Mouse (Mus musculus): Measurements from ENCODE around the gene Itpa. TPM values are rescaled to one million over a fixed set of nuclear protein-coding genes. Genes with fewer than 3 reads are reported as not detected.

Itpa gene
- polyA plus RNA-seq (2016; fragmentation: Nextera tagmentation; extraction: Ambion mirVana), result 79.7 and 84.1 TPM in 2 replicates

GRCm38 (mm10) chr2:130667559-130667958, at the start of gene Itpa:
TSS of gene Itpa (plus strand) at chr2:130667610.
- Histone ChIP-seq H3K27ac (ENCODE audit: poor library complexity, severe bottlenecking) (peak within 1 kb of the TSS; percentile 40; the same call in 1 of the 2 replicates), H3K36me3 (peaks cover 14% of the 10 kb centered on the region), H3K4me2 (peak within 1 kb of the TSS; percentile 72), H3K9ac (peak within 1 kb of the TSS; percentile 79), H3K9me3 (replicated peaks) (no peaks in the 10 kb centered on the region), H3K27me3 (replicated peaks) (no peaks in the 10 kb centered on the region), H3K4me3 (peak within 1 kb of the TSS; percentile 79), H3K4me1 (replicated peaks) (peaks cover 23% of the 10 kb centered on the region)
- WGBS, result under 1% methylated on average over 31 of the region's 31 CpGs
- peak; percentile 74 for ATAC-seq (ENCODE audit: insufficient number of reproducible peaks, low FRiP score)

DNA sequence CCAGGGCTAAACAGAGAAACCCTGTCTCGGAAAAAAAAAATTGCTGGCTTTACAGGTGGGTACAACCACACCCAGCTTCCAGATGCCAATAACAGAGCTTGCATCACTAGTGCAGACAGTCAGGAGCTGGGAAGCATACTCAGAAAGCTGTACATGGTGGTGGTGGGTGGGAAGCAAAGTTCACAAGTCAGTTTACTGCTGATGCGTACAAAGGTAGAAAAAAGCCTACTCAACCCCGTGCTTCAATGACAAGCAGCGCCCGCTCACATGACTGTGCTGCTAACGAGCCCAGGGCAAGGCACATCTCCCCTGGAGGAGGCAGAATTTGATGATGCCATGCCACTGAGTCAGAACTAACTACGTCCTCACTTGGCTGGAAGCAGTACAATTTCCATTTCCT, 48.4 kb upstream of the Itpa start:
- peaks cover 72% of the 10 kb centered on the region for H3K36me3 ChIP-seq
- no peak for ATAC-seq (ENCODE audit: insufficient number of reproducible peaks, low FRiP score)

GRCm38 (mm10) chr2:130628424-130628823, 39.0 kb upstream of the Itpa start:
- ATAC-seq (ENCODE audit: insufficient number of reproducible peaks, low FRiP score), result no peak
- peak overlapping the region; percentile 99; the same call in 1 of the 2 replicates for H3K4me3 ChIP-seq

More for the DNA sequence above, 48.4 kb upstream of the Itpa start:
- H3K4me2 ChIP-seq, result no peak overlapping the region
- H3K27me3 ChIP-seq (replicated peaks), result no peaks in the 10 kb centered on the region
- H3K4me1 ChIP-seq (replicated peaks), result no peaks in the 10 kb centered on the region
- H3K9me3 ChIP-seq (replicated peaks), result no peaks in the 10 kb centered on the region
- H3K27ac ChIP-seq (ENCODE audit: poor library complexity, severe bottlenecking), result no peak overlapping the region
- 85% methylated on average over 7 of the region's 7 CpGs for WGBS
- H3K4me3 ChIP-seq, result no peak overlapping the region
- no peak overlapping the region for H3K9ac ChIP-seq

GRCm38 (mm10) chr2:130629080-130629838, 38.2 kb upstream of the Itpa start:
- no peaks in the 10 kb centered on the region for H3K9me3 ChIP-seq (replicated peaks)
- H3K27me3 ChIP-seq (replicated peaks), result peaks cover 20% of the 10 kb centered on the region
- peak overlapping the region; percentile 97 for H3K9ac ChIP-seq
- peak; percentile 66 for ATAC-seq (ENCODE audit: insufficient number of reproducible peaks, low FRiP score)
- 2% methylated on average over 37 of the region's 37 CpGs for WGBS
- H3K4me3 ChIP-seq, result peak overlapping the region; percentile 99
- peak overlapping the region; percentile 95 for H3K4me2 ChIP-seq
- peak overlapping the region; percentile 80 for H3K27ac ChIP-seq (ENCODE audit: poor library complexity, severe bottlenecking)
- peaks cover 11% of the 10 kb centered on the region for H3K4me1 ChIP-seq (replicated peaks)
- peaks cover 30% of the 10 kb centered on the region for H3K36me3 ChIP-seq

More at GRCm38 (mm10) chr2:130628424-130628823, 39.0 kb upstream of the Itpa start:
- H3K4me2 ChIP-seq, result peak overlapping the region; percentile 95
- H3K27me3 ChIP-seq (replicated peaks), result peaks cover 12% of the 10 kb centered on the region
- peaks cover 36% of the 10 kb centered on the region for H3K36me3 ChIP-seq
- peaks cover 8% of the 10 kb centered on the region for H3K4me1 ChIP-seq (replicated peaks)
- H3K9ac ChIP-seq, result no peak overlapping the region
- H3K27ac ChIP-seq (ENCODE audit: poor library complexity, severe bottlenecking), result no peak overlapping the region
- H3K9me3 ChIP-seq (replicated peaks), result no peaks in the 10 kb centered on the region
- 49% methylated on average over 3 of the region's 3 CpGs for WGBS

GRCm38 (mm10) chr2:130629839-130630203, 37.6 kb upstream of the Itpa start, which contains the start of the genes Fastkd5 and Ubox5:
TSS of gene Fastkd5 (minus strand) at chr2:130630027.
TSS of gene Ubox5 (minus strand) at chr2:130630038.
- Histone ChIP-seq H3K36me3 (peaks cover 27% of the 10 kb centered on the region), H3K27ac (ENCODE audit: poor library complexity, severe bottlenecking) (peak within 1 kb of the TSS; percentile 80), H3K9me3 (replicated peaks) (no peaks in the 10 kb centered on the region), H3K27me3 (replicated peaks) (peaks cover 26% of the 10 kb centered on the region), H3K4me3 (peak within 1 kb of the TSS; percentile 99), H3K4me2 (peak within 1 kb of the TSS; percentile 95), H3K4me1 (replicated peaks) (peaks cover 16% of the 10 kb centered on the region), H3K9ac (peak within 1 kb of the TSS; percentile 97)
- peak; percentile 86 for ATAC-seq (ENCODE audit: insufficient number of reproducible peaks, low FRiP score)
- WGBS, result 0% methylated on average over 25 of the region's 25 CpGs

GRCm38 (mm10) chr2:130632416-130632815, 35.0 kb upstream of the Itpa start:
- Histone ChIP-seq H3K4me2 (no peak overlapping the region), H3K36me3 (peaks cover 6% of the 10 kb centered on the region)
- WGBS, result 86% methylated on average over 1 of the region's 1 CpGs

GRCm38 (mm10) chr2:130632887-130633675, 34.3 kb upstream of the Itpa start:
- peaks cover 58% of the 10 kb centered on the region for H3K27me3 ChIP-seq (replicated peaks)

More at GRCm38 (mm10) chr2:130632416-130632815, 35.0 kb upstream of the Itpa start:
- Histone ChIP-seq H3K27ac (ENCODE audit: poor library complexity, severe bottlenecking) (no peak overlapping the region), H3K9ac (no peak overlapping the region), H3K9me3 (replicated peaks) (no peaks in the 10 kb centered on the region), H3K4me1 (replicated peaks) (peaks cover 29% of the 10 kb centered on the region), H3K27me3 (replicated peaks) (peaks cover 52% of the 10 kb centered on the region), H3K4me3 (no peak overlapping the region)
- ATAC-seq (ENCODE audit: insufficient number of reproducible peaks, low FRiP score), result no peak

GRCm38 (mm10) chr2:130634006-130634738, 33.2 kb upstream of the Itpa start:
- H3K27ac ChIP-seq (ENCODE audit: poor library complexity, severe bottlenecking), result no peak overlapping the region
- H3K36me3 ChIP-seq, result no peaks in the 10 kb centered on the region
- no peaks in the 10 kb centered on the region for H3K9me3 ChIP-seq (replicated peaks)
- H3K27me3 ChIP-seq (replicated peaks), result peaks cover 69% of the 10 kb centered on the region
- H3K9ac ChIP-seq, result peak overlapping the region; percentile 59; the same call in 1 of the 2 replicates
- peak overlapping the region; percentile 78 for H3K4me2 ChIP-seq
- ATAC-seq (ENCODE audit: insufficient number of reproducible peaks, low FRiP score), result no peak
- H3K4me3 ChIP-seq, result peak overlapping the region; percentile 41
- 14% methylated on average over 14 of the region's 14 CpGs for WGBS
- H3K4me1 ChIP-seq (replicated peaks), result peaks cover 21% of the 10 kb centered on the region

More at GRCm38 (mm10) chr2:130632887-130633675, 34.3 kb upstream of the Itpa start:
- Histone ChIP-seq H3K9me3 (replicated peaks) (no peaks in the 10 kb centered on the region), H3K4me3 (no peak overlapping the region), H3K9ac (no peak overlapping the region), H3K27ac (ENCODE audit: poor library complexity, severe bottlenecking) (no peak overlapping the region), H3K4me2 (no peak overlapping the region), H3K4me1 (replicated peaks) (peaks cover 28% of the 10 kb centered on the region), H3K36me3 (peaks cover 1% of the 10 kb centered on the region; the same call in 1 of the 2 replicates)
- 60% methylated on average over 5 of the region's 5 CpGs for WGBS
- no peak for ATAC-seq (ENCODE audit: insufficient number of reproducible peaks, low FRiP score)

GRCm38 (mm10) chr2:130634739-130635411, 32.5 kb upstream of the Itpa start:
- Histone ChIP-seq H3K27me3 (replicated peaks) (peaks cover 75% of the 10 kb centered on the region), H3K9me3 (replicated peaks) (no peaks in the 10 kb centered on the region), H3K4me1 (replicated peaks) (peaks cover 21% of the 10 kb centered on the region), H3K4me3 (peak overlapping the region; percentile 41), H3K36me3 (no peaks in the 10 kb centered on the region), H3K4me2 (peak overlapping the region; percentile 78), H3K9ac (peak overlapping the region; percentile 59), H3K27ac (ENCODE audit: poor library complexity, severe bottlenecking) (no peak overlapping the region)
- ATAC-seq (ENCODE audit: insufficient number of reproducible peaks, low FRiP score), result no peak; the same call in 1 of the 2 replicates
- under 1% methylated on average over 38 of the region's 38 CpGs for WGBS

- Histone ChIP-seq H3K36me3 (no peaks in the 10 kb centered on the region), H3K4me1 (replicated peaks) (peaks cover 21% of the 10 kb centered on the region), H3K27me3 (replicated peaks) (peaks cover 85% of the 10 kb centered on the region), H3K4me2 (peak overlapping the region; percentile 78), H3K9ac (peak overlapping the region; percentile 59; the same call in 1 of the 2 replicates), H3K9me3 (replicated peaks) (no peaks in the 10 kb centered on the region), H3K4me3 (peak overlapping the region; percentile 41), H3K27ac (ENCODE audit: poor library complexity, severe bottlenecking) (no peak overlapping the region)
- ATAC-seq (ENCODE audit: insufficient number of reproducible peaks, low FRiP score), result peak; percentile 16; the same call in 1 of the 2 replicates
- WGBS, result 9% methylated on average over 21 of the region's 21 CpGs
These were observed 31.6 kb upstream of the Itpa start for GRCm38 (mm10) chr2:130635847-130636246.
